Mouse (Mus musculus): Measurements from ENCODE around the gene Ctdspl. TPM values are rescaled to one million over a fixed set of nuclear protein-coding genes. Genes with fewer than 3 reads are reported as not detected.

The Ctdspl gene
- polyA plus RNA-seq, 1 experiment: 8.1 TPM

GRCm38 (mm10) chr9:119058245-119058644 is 132.0 kb downstream of the Ctdspl start:
- Histone ChIP-seq H3K4me1 (ENCODE audit: control insufficient read depth, insufficient read depth, low read length) (peaks cover 6% of the 10 kb centered on the region), H3K4me3 (ENCODE audit: control insufficient read depth, low read depth, low read length) (no peak overlapping the region), H3K27me3 (ENCODE audit: control insufficient read depth, insufficient read depth, low read length) (no peaks in the 10 kb centered on the region), H3K36me3 (ENCODE audit: control insufficient read depth, insufficient read depth, low read length) (no peaks in the 10 kb centered on the region), H3K27ac (ENCODE audit: control insufficient read depth, insufficient read depth, low read depth, low read length) (no peak overlapping the region)
- TF ChIP-seq POLR2A (IDR thresholded peaks at IDR 0.05; ENCODE audit: control insufficient read depth, low read depth, low read length): no peak
- TF ChIP-seq CTCF (IDR thresholded peaks at IDR 0.05; ENCODE audit: control insufficient read depth, insufficient read depth, insufficient replicate concordance, low read depth, low read length): no peak

- H3K4me3 ChIP-seq (ENCODE audit: control insufficient read depth, low read depth, low read length): no peak overlapping the region
- no peaks in the 10 kb centered on the region for H3K36me3 ChIP-seq (ENCODE audit: control insufficient read depth, insufficient read depth, low read length)
- peaks cover 4% of the 10 kb centered on the region for H3K4me1 ChIP-seq (ENCODE audit: control insufficient read depth, insufficient read depth, low read length)
- no peaks in the 10 kb centered on the region for H3K27me3 ChIP-seq (ENCODE audit: control insufficient read depth, insufficient read depth, low read length)
- no peak for TF ChIP-seq POLR2A (IDR thresholded peaks at IDR 0.05; ENCODE audit: control insufficient read depth, low read depth, low read length)
- no peak for TF ChIP-seq CTCF (IDR thresholded peaks at IDR 0.05; ENCODE audit: control insufficient read depth, insufficient read depth, insufficient replicate concordance, low read depth, low read length)
- no peak overlapping the region for H3K27ac ChIP-seq (ENCODE audit: control insufficient read depth, insufficient read depth, low read depth, low read length)
Observed at GRCm38 (mm10) chr9:119060701-119061100, 134.4 kb downstream of the Ctdspl start.

GRCm38 (mm10) chr9:119063036-119063644 is 136.9 kb downstream of the Ctdspl start:
- Histone ChIP-seq H3K27me3 (ENCODE audit: control insufficient read depth, insufficient read depth, low read length) (no peaks in the 10 kb centered on the region), H3K4me3 (ENCODE audit: control insufficient read depth, low read depth, low read length) (peak overlapping the region; percentile 44), H3K4me1 (ENCODE audit: control insufficient read depth, insufficient read depth, low read length) (peaks cover 4% of the 10 kb centered on the region), H3K27ac (ENCODE audit: control insufficient read depth, insufficient read depth, low read depth, low read length) (no peak overlapping the region), H3K36me3 (ENCODE audit: control insufficient read depth, insufficient read depth, low read length) (no peaks in the 10 kb centered on the region)
- TF ChIP-seq CTCF (IDR thresholded peaks at IDR 0.05; ENCODE audit: control insufficient read depth, insufficient read depth, insufficient replicate concordance, low read depth, low read length) (no peak), POLR2A (IDR thresholded peaks at IDR 0.05; ENCODE audit: control insufficient read depth, low read depth, low read length) (no peak)

GRCm38 (mm10) chr9:119064296-119064695 is 138.0 kb downstream of the Ctdspl start:
- Histone ChIP-seq H3K36me3 (ENCODE audit: control insufficient read depth, insufficient read depth, low read length) (no peaks in the 10 kb centered on the region), H3K4me3 (ENCODE audit: control insufficient read depth, low read depth, low read length) (no peak overlapping the region), H3K4me1 (ENCODE audit: control insufficient read depth, insufficient read depth, low read length) (peaks cover 4% of the 10 kb centered on the region), H3K27me3 (ENCODE audit: control insufficient read depth, insufficient read depth, low read length) (no peaks in the 10 kb centered on the region), H3K27ac (ENCODE audit: control insufficient read depth, insufficient read depth, low read depth, low read length) (no peak overlapping the region)
- TF ChIP-seq POLR2A (IDR thresholded peaks at IDR 0.05; ENCODE audit: control insufficient read depth, low read depth, low read length): no peak
- TF ChIP-seq CTCF (IDR thresholded peaks at IDR 0.05; ENCODE audit: control insufficient read depth, insufficient read depth, insufficient replicate concordance, low read depth, low read length): no peak

GRCm38 (mm10) chr9:119067601-119068000 is 141.3 kb downstream of the Ctdspl start:
- no peak overlapping the region for H3K4me3 ChIP-seq (ENCODE audit: control insufficient read depth, low read depth, low read length)
- no peaks in the 10 kb centered on the region for H3K27me3 ChIP-seq (ENCODE audit: control insufficient read depth, insufficient read depth, low read length)
- no peak overlapping the region for H3K27ac ChIP-seq (ENCODE audit: control insufficient read depth, insufficient read depth, low read depth, low read length)
- H3K36me3 ChIP-seq (ENCODE audit: control insufficient read depth, insufficient read depth, low read length): no peaks in the 10 kb centered on the region
- peaks cover 4% of the 10 kb centered on the region for H3K4me1 ChIP-seq (ENCODE audit: control insufficient read depth, insufficient read depth, low read length)
- TF ChIP-seq POLR2A (IDR thresholded peaks at IDR 0.05; ENCODE audit: control insufficient read depth, low read depth, low read length) (no peak), CTCF (IDR thresholded peaks at IDR 0.05; ENCODE audit: control insufficient read depth, insufficient read depth, insufficient replicate concordance, low read depth, low read length) (peak; percentile 90)

- Histone ChIP-seq H3K4me1 (ENCODE audit: control insufficient read depth, insufficient read depth, low read length) (peaks cover 2% of the 10 kb centered on the region), H3K27ac (ENCODE audit: control insufficient read depth, insufficient read depth, low read depth, low read length) (no peak overlapping the region)
Observed at GRCm38 (mm10) chr9:119068266-119068665, 142.0 kb downstream of the Ctdspl start.

GRCm38 (mm10) chr9:119070173-119070825 is 144.0 kb downstream of the Ctdspl start:
- Histone ChIP-seq H3K4me1 (ENCODE audit: control insufficient read depth, insufficient read depth, low read length) (peaks cover 11% of the 10 kb centered on the region), H3K4me3 (ENCODE audit: control insufficient read depth, low read depth, low read length) (no peak overlapping the region), H3K27ac (ENCODE audit: control insufficient read depth, insufficient read depth, low read depth, low read length) (no peak overlapping the region), H3K27me3 (ENCODE audit: control insufficient read depth, insufficient read depth, low read length) (no peaks in the 10 kb centered on the region), H3K36me3 (ENCODE audit: control insufficient read depth, insufficient read depth, low read length) (no peaks in the 10 kb centered on the region)
- TF ChIP-seq CTCF (IDR thresholded peaks at IDR 0.05; ENCODE audit: control insufficient read depth, insufficient read depth, insufficient replicate concordance, low read depth, low read length) (no peak), POLR2A (IDR thresholded peaks at IDR 0.05; ENCODE audit: control insufficient read depth, low read depth, low read length) (no peak)

More at GRCm38 (mm10) chr9:119068266-119068665, 142.0 kb downstream of the Ctdspl start:
- H3K27me3 ChIP-seq (ENCODE audit: control insufficient read depth, insufficient read depth, low read length): no peaks in the 10 kb centered on the region
- H3K36me3 ChIP-seq (ENCODE audit: control insufficient read depth, insufficient read depth, low read length): no peaks in the 10 kb centered on the region
- no peak overlapping the region for H3K4me3 ChIP-seq (ENCODE audit: control insufficient read depth, low read depth, low read length)
- TF ChIP-seq CTCF (IDR thresholded peaks at IDR 0.05; ENCODE audit: control insufficient read depth, insufficient read depth, insufficient replicate concordance, low read depth, low read length): no peak; the same call in 1 of the 2 replicates
- TF ChIP-seq POLR2A (IDR thresholded peaks at IDR 0.05; ENCODE audit: control insufficient read depth, low read depth, low read length): no peak

Measured in testis, adult 2 months (tissue).